Mouse (Mus musculus) frontal cortex, postnatal 36 days (tissue): Measurements from ENCODE around the gene Psmb10.

Source experiments
- DNase-seq, 2 experiments: peaks; one replicate each; pipeline ENCODE4 v3.0.0; 2022; ENCODE audit warnings: low spot score in 2 of 2

Gene Psmb10

GRCm38 (mm10) chr8:105937496-105938305 lies 543 bp downstream of the Psmb10 start:
- peak; percentile 54 to 60 for DNase-seq

GRCm38 (mm10) chr8:105936866-105937475 lies 1.3 kb downstream of the Psmb10 start:
- peak; percentile 87 for DNase-seq

GRCm38 (mm10) chr8:105935863-105936603 lies 2.2 kb downstream of the Psmb10 start:
- DNase-seq, result no peak

GRCm38 (mm10) chr8:105935105-105935504 lies 3.1 kb downstream of the Psmb10 start:
- no peak for DNase-seq

- DNase-seq, result no peak
Measured at GRCm38 (mm10) chr8:105933762-105934161, 4.5 kb downstream of the Psmb10 start, which contains the start of gene Ctrl. Ctrl (minus strand) TSS chr8:105933862.

- no peak for DNase-seq
Measured at GRCm38 (mm10) chr8:105932525-105932924, 5.7 kb downstream of the Psmb10 start.

- peak; percentile 65 to 76 for DNase-seq
Measured at GRCm38 (mm10) chr8:105931271-105931670, 7.0 kb downstream of the Psmb10 start.

GRCm38 (mm10) chr8:105930602-105931001 lies 7.6 kb downstream of the Psmb10 start:
- DNase-seq, result peak; percentile 85 to 88

- peak in 1 of 2 experiments; percentile 49 for DNase-seq
Measured at GRCm38 (mm10) chr8:105925123-105925522, 13.1 kb downstream of the Psmb10 start.

GRCm38 (mm10) chr8:105919390-105919789 lies 18.9 kb downstream of the Psmb10 start:
- DNase-seq, result no peak

GRCm38 (mm10) chr8:105900941-105901616 lies 37.2 kb downstream of the Psmb10 start:
- DNase-seq, result no peak

- peak; percentile 92 to 93 for DNase-seq
Measured at GRCm38 (mm10) chr8:105900180-105900940, 37.9 kb downstream of the Psmb10 start, which contains the start of gene Pskh1. Pskh1 (plus strand) TSS chr8:105900441.

- DNase-seq, result no peak
Measured at GRCm38 (mm10) chr8:105897801-105898480, 40.3 kb downstream of the Psmb10 start.

GRCm38 (mm10) chr8:105893339-105893738 lies 44.9 kb downstream of the Psmb10 start, which contains the start of gene Nrn1l:
Nrn1l (plus strand) TSS chr8:105893567.
- DNase-seq, result peak; percentile 79 to 87

GRCm38 (mm10) chr8:105892432-105892831 lies 45.8 kb downstream of the Psmb10 start:
- peak in 1 of 2 experiments; percentile 26 for DNase-seq

GRCm38 (mm10) chr8:105890870-105891269 lies 47.4 kb downstream of the Psmb10 start:
- peak; percentile 39 to 66 for DNase-seq

GRCm38 (mm10) chr8:105889756-105890465 lies 48.3 kb downstream of the Psmb10 start:
- DNase-seq, result no peak
